Comparison of ENCODE assay signal across 10 mouse cellular contexts in genomic region chr2:19444931-19445831, GRCm38 (mm10). TPM values are rescaled to one million over a fixed set of nuclear protein-coding genes. Genes with fewer than 3 reads are reported as not detected.
DNase-seq lines count a peak whose midpoint lies in the region; ATAC-seq and TF ChIP-seq lines count a peak whose summit lies in the region.
"Had no signal": no experiment of that assay in that cellular context is flagged by ENCODE, and none has a peak within 500 bp of the region (broad histone marks: within the 10 kb centered on the region; RNA-seq: fewer than 3 reads in every experiment).

Ptf1a (plus strand) TSS chr2:19445663.

- no peaks in the 10 kb centered on the region for H3K9me3 ChIP-seq in heart, postnatal 0 days (replicated peaks; ENCODE audit: control insufficient read depth, low read length)
- H3K9me3 ChIP-seq in embryonic facial prominence, embryonic 10.5 days = no peaks in the 10 kb centered on the region
- H3K9me3 ChIP-seq in hindbrain, embryonic 16.5 days (ENCODE audit: control insufficient read depth, low read length) = no peaks in the 10 kb centered on the region
- no peaks in the 10 kb centered on the region for H3K9me3 ChIP-seq in neural tube, embryonic 12.5 days

- no peak within 1 kb of the TSS for H3K27ac ChIP-seq in heart, postnatal 0 days (ENCODE audit: low read depth)
- H3K27ac ChIP-seq in embryonic facial prominence, embryonic 10.5 days (replicated peaks) = no peak within 1 kb of the TSS
- no peak within 1 kb of the TSS for H3K27ac ChIP-seq in hindbrain, embryonic 16.5 days (ENCODE audit: low read depth, low read length)
- H3K27ac ChIP-seq in neural tube, embryonic 12.5 days = no peak within 1 kb of the TSS

- TF ChIP-seq CTCF in heart, postnatal 0 days (IDR thresholded peaks at IDR 0.05; ENCODE audit: low read depth) = no peak

- no peaks in the 10 kb centered on the region for H3K36me3 ChIP-seq in heart, postnatal 0 days (replicated peaks; ENCODE audit: control insufficient read depth, insufficient read depth, low read length)
- no peaks in the 10 kb centered on the region for H3K36me3 ChIP-seq in embryonic facial prominence, embryonic 10.5 days (replicated peaks)
- H3K36me3 ChIP-seq in hindbrain, embryonic 16.5 days (ENCODE audit: control insufficient read depth, insufficient read depth, low read length) = no peaks in the 10 kb centered on the region
- H3K36me3 ChIP-seq in neural tube, embryonic 12.5 days = no peaks in the 10 kb centered on the region
- H3K36me3 ChIP-seq: G1E had no signal

- ATAC-seq in heart, postnatal 0 days (ENCODE audit: insufficient read depth, low read depth) = peak; percentile 24; the same call in 1 of the 2 replicates
- peak; percentile 61 for ATAC-seq in hindbrain, embryonic 16.5 days
- peak; percentile 66 for ATAC-seq in neural tube, embryonic 12.5 days (ENCODE audit: low FRiP score, low read depth)

- no peak for TF ChIP-seq EP300 in heart, postnatal 0 days (IDR thresholded peaks at IDR 0.05; ENCODE audit: low read depth)

- H3K4me1 ChIP-seq in heart, postnatal 0 days (ENCODE audit: control insufficient read depth, insufficient read depth) = no peaks in the 10 kb centered on the region
- H3K4me1 ChIP-seq in embryonic facial prominence, embryonic 10.5 days = peaks cover 28% of the 10 kb centered on the region
- H3K4me1 ChIP-seq in hindbrain, embryonic 16.5 days (ENCODE audit: control insufficient read depth, insufficient read depth, low read depth, low read length) = peaks cover 19% of the 10 kb centered on the region
- peaks cover 28% of the 10 kb centered on the region for H3K4me1 ChIP-seq in neural tube, embryonic 12.5 days

- H3K4me2 ChIP-seq in heart, postnatal 0 days (ENCODE audit: low read depth, low read length) = peak within 1 kb of the TSS; percentile 32
- H3K4me2 ChIP-seq in hindbrain, embryonic 16.5 days (ENCODE audit: low read length) = peak within 1 kb of the TSS; percentile 64
- H3K4me2 ChIP-seq in neural tube, embryonic 12.5 days (replicated peaks) = peak within 1 kb of the TSS; percentile 71

- H3K27me3 ChIP-seq in heart, postnatal 0 days (ENCODE audit: control insufficient read depth, insufficient read depth, low read length) = peaks cover 86% of the 10 kb centered on the region
- H3K27me3 ChIP-seq in embryonic facial prominence, embryonic 10.5 days (replicated peaks; ENCODE audit: low read depth, poor library complexity, severe bottlenecking) = peaks cover 100% of the 10 kb centered on the region
- H3K27me3 ChIP-seq in hindbrain, embryonic 16.5 days (replicated peaks; ENCODE audit: control insufficient read depth, insufficient read depth, low read length) = peaks cover 70% of the 10 kb centered on the region
- H3K27me3 ChIP-seq in neural tube, embryonic 12.5 days (replicated peaks) = peaks cover 95% of the 10 kb centered on the region

- no peak within 1 kb of the TSS for H3K9ac ChIP-seq in heart, postnatal 0 days (replicated peaks; ENCODE audit: low read depth, low read length)
- peak within 1 kb of the TSS; percentile 39 for H3K9ac ChIP-seq in hindbrain, embryonic 16.5 days (ENCODE audit: low read depth, low read length)
- H3K9ac ChIP-seq in neural tube, embryonic 12.5 days = peak within 1 kb of the TSS; percentile 47

- H3K4me3 ChIP-seq in heart, postnatal 0 days (ENCODE audit: low read depth, low read length) = peak within 1 kb of the TSS; percentile 28
- H3K4me3 ChIP-seq in embryonic facial prominence, embryonic 10.5 days = peak within 1 kb of the TSS; percentile 48
- H3K4me3 ChIP-seq in hindbrain, embryonic 16.5 days (ENCODE audit: low read length) = peak within 1 kb of the TSS; percentile 41
- peak within 1 kb of the TSS; percentile 40 for H3K4me3 ChIP-seq in neural tube, embryonic 12.5 days

- WGBS in heart, postnatal 0 days = under 1% methylated on average over 53 of the region's 53 CpGs
- under 1% methylated on average over 53 of the region's 53 CpGs for WGBS in embryonic facial prominence, embryonic 10.5 days
- under 1% methylated on average over 51 of the region's 53 CpGs for WGBS in hindbrain, embryonic 16.5 days
- WGBS in neural tube, embryonic 12.5 days = 1% methylated on average over 53 of the region's 53 CpGs

- DNase-seq in heart, postnatal 0 days (ENCODE audit: low spot score) = no peak
- no peak for DNase-seq in heart, adult 18-20 months
- peak; percentile 56 for DNase-seq in embryonic facial prominence, embryonic 10.5 days (ENCODE audit: low spot score)
- no peak for DNase-seq in spleen, adult 12 weeks (ENCODE audit: low spot score)
- no peak for DNase-seq in spleen, postnatal 4 days (ENCODE audit: low spot score in 2 of 2)
- DNase-seq in spleen, postnatal 14 days (ENCODE audit: low spot score in 2 of 2) = no peak
- DNase-seq: cerebellum, adult 11-12 months had no signal

RNA-seq across cellular contexts. Expression of gene Ptf1a, which starts in this region (rescaled TPM):
- total RNA-seq in heart, postnatal 0 days (2014; rRNA removed; ENCODE audit: low replicate concordance) = not detected in 2 replicates
- not detected in 2 replicates for polyA plus RNA-seq in heart, postnatal 0 days (2015; fragmentation: Nextera tagmentation; extraction: Ambion mirVana)
- total RNA-seq in heart, adult 18-20 months (2021) = not detected
- polyA plus RNA-seq in embryonic facial prominence, embryonic 10.5 days (2016; fragmentation: Nextera tagmentation; extraction: Ambion mirVana) = 0.41 and 1.1 TPM in 2 replicates
- 1.6 and 1.7 TPM in 2 replicates for polyA plus RNA-seq in hindbrain, embryonic 16.5 days (2015; fragmentation: Nextera tagmentation; extraction: Ambion mirVana)
- polyA plus RNA-seq in neural tube, embryonic 12.5 days (2016; fragmentation: Nextera tagmentation; extraction: Ambion mirVana) = 7.7 and 10.0 TPM in 2 replicates
- total RNA-seq: G1E had no signal
- polyA plus RNA-seq: G1E had no signal

Comparison
In these comparisons a context has a peak if more than half of its experiments do, and no peak if none do; other contexts are left out.
1. Peak in ATAC-seq, H3K4me3 ChIP-seq and H3K4me2 ChIP-seq in heart, postnatal 0 days; RNA of the gene not detected or under 1 TPM.